Mouse (Mus musculus) inflammation-experienced regulatory T-cells, adult 6 months (primary cell): ENCODE results near the gene Vmn2r117. TPM values are rescaled to one million over a fixed set of nuclear protein-coding genes. Genes with fewer than 3 reads are reported as not detected.
"Not testable (repeated sequence)": the region's sequence is repeated elsewhere in the genome, so short reads cannot be mapped to it uniquely, and the experiment has no call there.

ENCODE experiments used
- ATAC-seq: one replicate; pipeline ENCODE4 v1.8.0; 2017
- polyA plus RNA-seq, 3 experiments: library from polyadenylated mRNA; unstranded; fragments of 100-300 nt; shearing (Covaris generic); gene quantifications; one replicate each; pipeline ENCODE4 v1.2.1; 2017

Gene Vmn2r117
- not detected for polyA plus RNA-seq

DNA sequence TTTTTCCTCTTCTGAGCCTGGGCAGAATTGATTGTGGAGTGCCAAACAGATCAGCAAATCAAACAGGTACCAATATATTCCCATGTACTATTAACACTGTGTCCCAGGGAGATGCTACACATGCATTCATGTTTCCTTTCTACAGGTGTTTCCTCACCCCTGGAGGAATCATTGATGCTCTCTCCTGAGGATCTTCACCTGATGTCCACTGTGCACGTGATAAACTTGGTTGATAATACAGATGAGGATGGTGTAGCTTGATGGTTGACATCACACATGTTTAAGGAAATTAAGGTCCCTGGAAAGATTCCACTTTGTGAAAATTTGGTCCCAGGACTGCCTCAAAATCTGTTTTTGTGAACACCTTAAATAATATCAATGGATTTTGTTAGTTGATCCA, at the start of gene Vmn2r117:
Gene Vmn2r117, minus strand, starts transcription at position 101 of the 400 bp plus-strand sequence.
- not testable (repeated sequence) for ATAC-seq

- ATAC-seq: not testable (repeated sequence)
These were observed 43.6 kb upstream of the Vmn2r117 start for GRCm38 (mm10) chr17:23522941-23523732.

- ATAC-seq: no peak
These were observed 39.4 kb upstream of the Vmn2r117 start for GRCm38 (mm10) chr17:23518701-23519423.

GRCm38 (mm10) chr17:23433150-23433679, 46.3 kb downstream of the Vmn2r117 start:
- no peak for ATAC-seq

Other genes starting within 250 kb of the Vmn2r117 start
- gene Vmn2r114, start 167.2 kb downstream of the Vmn2r117 start, polyA plus RNA-seq: under 1 TPM in 2 of 3 experiments, not detected in 1; 0.09 to 0.15 TPM
- gene Vmn2r115, start 136.0 kb downstream of the Vmn2r117 start, polyA plus RNA-seq: not detected
- gene Vmn2r116, start 95.1 kb downstream of the Vmn2r117 start, polyA plus RNA-seq: not detected
- gene Zfp213, start 84.5 kb upstream of the Vmn2r117 start, polyA plus RNA-seq: 1 to 10 TPM; 4.0 to 5.5 (median 4.8) TPM
- gene Zfp13, start 119.8 kb upstream of the Vmn2r117 start, polyA plus RNA-seq: under 1 TPM in 1 of 3 experiments, not detected in 2; 0.71 TPM
- 1 to 10 TPM in 2 of 3 experiments, under 1 TPM in 1; 0.73 to 3.1 (median 1.2) TPM for gene Zscan10, start 121.2 kb upstream of the Vmn2r117 start, polyA plus RNA-seq
- 1 to 10 TPM in 2 of 3 experiments, under 1 TPM in 1; 0.80 to 6.6 (median 2.8) TPM for gene Mmp25, start 165.6 kb upstream of the Vmn2r117 start, polyA plus RNA-seq
- under 1 TPM in 1 of 3 experiments, not detected in 2; 0.23 TPM for gene Bicdl2, start 180.8 kb upstream of the Vmn2r117 start, polyA plus RNA-seq
- gene Hcfc1r1, start 193.9 kb upstream of the Vmn2r117 start, polyA plus RNA-seq: 10 to 100 TPM; 62.6 to 79.5 (median 70.7) TPM
- gene Thoc6, start 194.2 kb upstream of the Vmn2r117 start, polyA plus RNA-seq: 10 to 100 TPM; 27.1 to 36.7 (median 27.5) TPM
- 1 to 10 TPM; 3.7 to 6.5 (median 4.6) TPM for gene Tnfrsf12a, start 197.8 kb upstream of the Vmn2r117 start, polyA plus RNA-seq
- not detected for gene Cldn6, start 199.6 kb upstream of the Vmn2r117 start, polyA plus RNA-seq
- not detected for gene Cldn9, start 204.3 kb upstream of the Vmn2r117 start, polyA plus RNA-seq
- not detected for gene 1520401A03Rik, start 243.1 kb upstream of the Vmn2r117 start, polyA plus RNA-seq
- gene Pkmyt1, start 246.6 kb upstream of the Vmn2r117 start, polyA plus RNA-seq: 10 to 100 TPM in 2 of 3 experiments, 1 to 10 TPM in 1; 7.5 to 18.5 (median 11.3) TPM